Mouse (Mus musculus) hindlimb bud, embryonic 11.5 days (tissue): ENCODE results near the gene Slc22a14.
A peak's percentile ranks its signal among the peaks of the same experiment; 100 is the strongest.
"Not testable (repeated sequence)": the region's sequence is repeated elsewhere in the genome, so short reads cannot be mapped to it uniquely, and the experiment has no call there.

Experiments
- DNase-seq: peaks from one replicate; pipeline ENCODE4 v3.0.0-alpha.2; 2012; ENCODE audit warnings: low read depth, low spot score; ENCODE audit errors: extremely low spot score

The Slc22a14 gene

DNA sequence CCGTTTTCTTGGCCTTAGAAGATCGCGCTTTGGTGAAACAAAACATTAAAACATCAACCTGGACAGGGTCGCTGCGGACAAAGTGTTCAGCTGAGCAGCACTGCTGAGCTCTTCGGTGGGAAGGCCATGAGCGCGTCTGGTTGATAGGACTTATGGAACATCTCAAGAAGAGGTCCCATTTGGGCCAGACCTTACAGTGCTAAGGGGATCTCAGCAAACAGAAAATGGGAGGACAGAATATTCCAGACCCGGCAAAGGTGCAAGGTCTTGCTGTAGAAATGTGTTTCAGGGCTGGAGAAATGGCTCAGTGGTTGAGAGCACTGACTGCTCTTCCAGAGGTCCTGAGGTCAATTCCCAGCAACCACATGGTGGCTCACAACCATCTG is 42.1 kb downstream of the Slc22a14 start:
- no peak for DNase-seq

GRCm38 (mm10) chr9:119322289-119323259 is 42.8 kb downstream of the Slc22a14 start, which contains the start of gene Oxsr1:
TSS of gene Oxsr1 (minus strand) at chr9:119322427.
- DNase-seq, result peak; percentile 98

GRCm38 (mm10) chr9:119321392-119322229 is 43.7 kb downstream of the Slc22a14 start:
- no peak for DNase-seq

DNA sequence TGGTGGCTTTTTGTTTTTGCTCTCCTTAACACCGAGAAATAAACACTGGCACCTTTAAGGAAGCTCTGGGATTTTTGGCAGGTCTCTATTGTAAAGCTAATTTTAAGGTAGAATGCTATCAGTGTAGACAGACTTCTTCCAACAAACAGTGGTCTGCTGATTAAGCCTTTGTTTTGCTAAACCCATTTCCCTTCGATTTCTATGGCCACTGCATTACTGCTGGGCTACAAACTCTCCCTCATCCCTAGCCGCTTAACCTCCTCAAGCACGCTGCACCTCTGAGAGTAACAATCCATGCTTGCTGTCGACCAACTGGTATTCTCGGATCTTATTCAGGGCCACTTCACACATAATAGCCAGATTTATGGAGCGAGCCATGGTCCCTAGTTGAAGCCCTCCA is 44.4 kb downstream of the Slc22a14 start:
- no peak for DNase-seq

DNA sequence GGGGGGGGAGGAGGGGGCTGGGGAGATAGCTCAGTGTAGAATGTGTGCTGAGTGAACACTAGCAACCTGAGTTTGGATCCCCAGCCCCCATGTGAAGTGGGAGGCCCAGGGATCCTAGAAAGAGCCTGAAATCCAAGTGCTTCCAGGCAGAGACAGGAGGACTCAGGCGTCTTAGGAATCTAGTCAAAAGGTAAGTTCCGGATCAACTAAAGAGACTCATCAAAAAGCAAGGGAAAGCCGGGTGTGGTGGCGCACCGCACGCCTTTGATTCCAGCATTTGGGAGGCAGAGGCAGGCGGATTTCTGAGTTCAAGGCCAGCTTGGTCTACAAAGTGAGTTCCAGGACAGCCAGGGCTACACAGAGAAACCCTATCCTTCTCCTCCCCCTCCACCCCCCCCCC is 44.9 kb downstream of the Slc22a14 start:
- DNase-seq, result no peak

GRCm38 (mm10) chr9:119318891-119319290 is 46.5 kb downstream of the Slc22a14 start:
- no peak for DNase-seq

- DNase-seq, result no peak
Observed at GRCm38 (mm10) chr9:119313096-119313495, 52.3 kb downstream of the Slc22a14 start.

DNA sequence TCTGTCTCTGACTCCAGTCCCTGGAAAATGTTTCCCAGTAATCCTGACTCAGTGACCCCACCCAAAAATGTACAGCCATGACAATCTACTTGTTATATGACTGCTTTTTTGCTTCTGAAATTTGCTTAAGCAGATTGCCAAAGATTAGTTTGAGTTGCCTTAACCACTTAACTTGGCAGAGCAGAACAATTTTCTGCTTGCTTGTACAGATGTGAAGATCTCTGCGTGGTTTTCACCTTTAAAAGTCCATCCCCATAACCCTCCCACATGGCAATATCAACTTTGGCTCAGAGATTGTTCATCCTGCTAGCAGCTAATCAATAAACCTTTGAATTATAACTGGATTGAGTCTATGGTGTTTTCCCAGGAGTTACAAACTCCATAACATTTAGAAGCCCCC is 56.3 kb downstream of the Slc22a14 start:
- no peak for DNase-seq

- DNase-seq, result no peak
Observed at GRCm38 (mm10) chr9:119305863-119306262, 59.5 kb downstream of the Slc22a14 start.

DNA sequence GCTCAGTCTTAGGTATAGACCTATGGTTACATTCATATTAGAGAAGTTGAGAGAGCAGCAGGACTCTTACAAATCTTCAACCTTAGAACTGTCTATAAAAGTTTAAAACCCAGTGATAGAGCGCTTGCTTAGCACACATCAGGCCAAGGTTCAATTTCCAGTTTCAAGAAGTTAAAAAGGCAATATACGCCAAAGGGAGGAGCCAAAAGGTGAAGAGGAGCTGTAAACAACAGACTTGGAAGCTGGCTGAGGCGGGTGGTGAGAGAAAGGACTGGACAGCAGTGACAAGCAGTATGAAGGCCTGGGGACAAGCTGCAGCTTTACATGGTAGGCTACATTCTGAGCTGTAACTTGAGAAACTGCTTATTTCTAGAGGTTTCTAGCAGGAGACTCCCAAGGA is 66.8 kb downstream of the Slc22a14 start:
- no peak for DNase-seq

DNA sequence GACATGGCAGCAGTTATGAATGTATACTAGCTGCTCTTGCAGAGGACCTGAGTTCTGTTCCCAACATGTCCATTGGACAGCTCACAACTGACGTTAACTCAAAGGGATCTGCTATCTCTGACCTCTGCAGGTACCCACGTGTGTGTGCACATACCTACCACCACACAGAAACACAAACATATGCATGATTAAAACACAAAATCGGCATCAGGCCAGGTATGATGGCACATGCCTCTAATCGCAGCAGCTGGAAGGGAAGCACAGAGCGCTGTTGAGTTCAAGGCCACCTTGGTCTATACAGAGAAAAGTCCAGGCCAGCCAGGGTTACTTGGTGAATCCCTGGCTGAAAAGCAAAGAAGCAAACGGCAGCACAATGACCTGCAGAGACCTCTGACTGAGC is 67.7 kb downstream of the Slc22a14 start:
- DNase-seq, result no peak

DNA sequence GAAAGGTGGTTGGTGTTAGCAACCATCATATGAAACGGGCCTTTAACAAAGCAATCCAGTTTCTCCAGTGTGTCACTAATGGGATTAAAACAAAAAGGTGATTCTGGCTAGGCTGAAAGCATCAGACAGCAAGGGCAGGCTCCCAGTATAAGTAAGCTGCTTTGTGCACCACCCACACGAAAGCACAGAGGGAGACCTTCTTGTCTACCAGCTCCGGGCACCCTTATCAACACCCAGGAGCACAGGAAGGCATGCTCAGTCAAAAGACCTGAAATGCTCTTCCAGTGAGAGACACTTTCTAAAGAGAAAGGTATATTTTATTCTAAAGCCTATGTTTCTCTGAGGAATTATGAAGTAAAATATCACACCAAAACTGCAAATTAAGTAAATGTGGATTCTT is 74.6 kb downstream of the Slc22a14 start:
- DNase-seq, result no peak

DNA sequence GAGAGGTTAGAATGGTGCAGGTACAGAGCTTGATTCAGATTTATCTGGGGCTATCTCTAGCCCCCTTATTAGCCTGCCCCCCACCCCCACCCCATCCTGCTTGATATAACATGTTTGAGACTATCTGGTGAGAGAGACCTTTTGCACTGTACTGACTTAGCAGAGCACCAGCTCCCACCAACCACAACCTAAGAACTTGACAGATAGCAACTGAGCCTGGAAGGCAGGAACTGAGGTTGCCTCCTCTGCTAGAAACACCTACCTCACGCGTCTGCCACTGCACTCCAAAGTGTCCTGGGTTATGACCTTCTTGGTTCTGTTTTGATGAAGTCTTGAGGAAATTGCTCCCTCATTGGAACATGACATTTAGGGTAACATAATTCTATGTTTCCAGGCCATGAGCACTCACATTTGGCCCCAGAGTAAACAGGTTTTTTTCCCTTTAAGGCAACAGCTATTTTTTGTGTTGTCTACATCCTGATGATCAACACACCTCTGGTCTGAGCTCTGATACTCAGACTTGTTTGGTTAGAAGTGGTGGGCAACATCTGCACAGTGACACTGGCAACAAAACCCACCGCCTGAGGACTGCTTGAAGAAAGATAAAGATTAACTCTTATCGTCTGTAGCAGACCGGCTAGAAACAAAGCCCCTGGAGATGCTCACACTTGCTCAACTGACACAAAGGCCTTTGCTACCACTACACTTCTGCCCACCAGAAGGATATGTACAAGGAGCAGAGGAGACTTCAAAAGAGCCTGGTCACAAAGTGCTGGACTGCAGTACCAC is 84.3 kb downstream of the Slc22a14 start:
- no peak for DNase-seq

- DNase-seq, result no peak
Observed at GRCm38 (mm10) chr9:119278031-119278430, 87.3 kb downstream of the Slc22a14 start.

- no peak for DNase-seq
Observed at GRCm38 (mm10) chr9:119276321-119276720, 89.0 kb downstream of the Slc22a14 start.

DNA sequence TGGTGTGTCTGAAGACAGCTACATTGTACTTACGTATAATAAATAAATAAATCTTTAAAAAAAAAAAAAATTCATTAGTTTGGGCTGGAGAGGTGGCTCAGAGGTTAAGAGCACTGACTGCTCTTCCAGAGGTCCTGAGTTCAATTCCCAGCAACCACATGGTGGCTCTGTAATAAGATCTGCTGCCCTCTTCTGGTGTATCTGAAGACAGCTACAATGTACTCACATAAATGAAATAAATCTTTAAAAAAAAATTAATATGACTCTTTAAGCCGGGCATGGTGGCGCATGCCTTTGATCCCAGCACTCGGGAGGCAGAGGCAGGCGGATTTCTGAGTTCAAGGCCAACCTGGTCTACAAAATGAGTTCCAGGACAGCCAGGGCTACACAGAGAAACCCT is 90.5 kb downstream of the Slc22a14 start:
- DNase-seq, result not testable (repeated sequence)

DNA sequence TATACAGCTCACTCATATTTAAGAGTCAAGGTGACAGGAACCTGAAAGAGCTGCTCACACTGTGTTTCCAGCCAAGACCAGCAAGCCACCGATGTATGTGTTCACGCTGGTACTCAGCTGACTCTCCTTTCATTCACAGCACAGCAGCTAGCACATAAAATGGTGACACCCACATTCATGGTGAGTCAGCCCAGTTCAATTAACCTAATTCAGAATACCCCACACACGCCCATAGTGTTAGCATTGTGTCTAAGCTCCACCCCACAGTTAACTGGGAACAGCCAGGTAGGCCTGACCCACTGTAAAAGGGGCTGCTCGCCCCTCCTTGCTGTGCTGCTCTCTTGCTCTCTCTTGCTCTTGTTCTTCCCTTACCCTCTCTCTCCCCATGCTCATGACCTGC is 93.9 kb downstream of the Slc22a14 start:
- no peak for DNase-seq

GRCm38 (mm10) chr9:119268588-119269145 is 96.7 kb downstream of the Slc22a14 start:
- no peak for DNase-seq

GRCm38 (mm10) chr9:119268120-119268519 is 97.2 kb downstream of the Slc22a14 start:
- no peak for DNase-seq

DNA sequence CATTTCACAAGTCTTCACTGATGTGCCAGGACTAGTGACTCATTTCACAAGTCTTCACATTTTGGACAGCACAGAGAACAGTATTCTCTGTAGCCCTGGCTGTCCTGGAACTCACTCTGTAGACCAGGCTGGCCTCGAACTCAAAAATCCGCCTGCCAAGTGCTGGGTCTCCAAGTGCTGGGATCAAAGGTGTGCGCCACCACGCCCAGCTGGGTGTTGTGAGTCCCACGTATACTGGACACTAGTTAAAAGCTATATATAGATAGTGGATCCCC is 99.3 kb downstream of the Slc22a14 start:
- DNase-seq, result not testable (repeated sequence)
